Mouse (Mus musculus) ovary, postnatal 10 days (tissue): Measurements from ENCODE around the gene Cpne9.
A peak's percentile ranks its signal among the peaks of the same experiment; 100 is the strongest.
"Not testable (repeated sequence)": the region's sequence is repeated elsewhere in the genome, so short reads cannot be mapped to it uniquely, and the experiment has no call there.

Experiments used
- DNase-seq: peaks from one replicate; pipeline ENCODE4 v3.0.0; 2022; ENCODE audit warnings: low spot score

Gene Cpne9

GRCm38 (mm10) chr6:113290346-113290745 lies 8.2 kb downstream of the Cpne9 start:
- no peak for DNase-seq

- no peak for DNase-seq
Observed at GRCm38 (mm10) chr6:113292938-113293337, 10.8 kb downstream of the Cpne9 start.

DNA sequence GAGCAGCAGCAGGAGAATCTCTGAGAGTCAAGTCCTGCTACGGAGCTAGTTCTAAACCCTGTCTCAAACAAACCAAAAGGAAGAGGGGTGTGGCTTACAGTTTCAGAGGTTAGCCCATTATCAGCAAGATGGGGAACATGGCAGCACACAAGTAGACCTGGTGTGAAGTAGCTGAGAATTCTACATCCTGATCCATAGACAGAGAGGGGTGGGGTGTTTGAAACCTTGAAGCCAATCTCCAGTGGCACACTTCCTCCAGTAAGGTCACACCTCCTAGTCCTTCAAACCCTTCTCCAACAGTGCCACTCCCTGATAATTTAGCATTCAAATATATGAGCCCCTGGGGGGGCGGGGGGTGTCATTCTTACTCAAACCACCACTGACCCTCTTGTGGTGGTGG lies 13.9 kb downstream of the Cpne9 start:
- DNase-seq = no peak

GRCm38 (mm10) chr6:113296639-113297038 lies 14.5 kb downstream of the Cpne9 start:
- DNase-seq = no peak

DNA sequence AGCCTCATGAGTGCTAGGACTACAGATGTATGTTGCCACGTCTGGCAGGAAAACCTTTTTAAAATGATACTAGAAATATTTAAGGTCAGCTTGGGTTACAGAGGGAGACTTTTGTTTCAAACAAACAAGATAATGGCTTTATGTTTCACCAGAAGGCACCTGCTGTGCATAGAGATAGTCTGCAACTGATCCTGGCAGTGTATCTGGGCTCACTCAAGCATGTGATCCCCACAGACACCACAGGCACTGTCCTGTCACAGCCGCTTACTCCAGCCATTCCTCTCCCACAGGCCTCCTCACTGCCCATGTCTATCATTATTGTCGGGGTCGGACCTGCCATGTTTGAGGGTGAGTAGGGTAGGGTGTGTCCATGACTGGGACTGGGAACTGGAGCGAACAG lies 19.2 kb downstream of the Cpne9 start:
- no peak for DNase-seq

GRCm38 (mm10) chr6:113302258-113302657 lies 20.2 kb downstream of the Cpne9 start:
- DNase-seq = no peak

GRCm38 (mm10) chr6:113306322-113306985 lies 24.3 kb downstream of the Cpne9 start:
- DNase-seq = peak; percentile 93

- DNase-seq = no peak
Observed at GRCm38 (mm10) chr6:113306986-113307349, 24.9 kb downstream of the Cpne9 start, which contains the start of gene Brpf1. TSS of gene Brpf1 (plus strand) at chr6:113307137.

DNA sequence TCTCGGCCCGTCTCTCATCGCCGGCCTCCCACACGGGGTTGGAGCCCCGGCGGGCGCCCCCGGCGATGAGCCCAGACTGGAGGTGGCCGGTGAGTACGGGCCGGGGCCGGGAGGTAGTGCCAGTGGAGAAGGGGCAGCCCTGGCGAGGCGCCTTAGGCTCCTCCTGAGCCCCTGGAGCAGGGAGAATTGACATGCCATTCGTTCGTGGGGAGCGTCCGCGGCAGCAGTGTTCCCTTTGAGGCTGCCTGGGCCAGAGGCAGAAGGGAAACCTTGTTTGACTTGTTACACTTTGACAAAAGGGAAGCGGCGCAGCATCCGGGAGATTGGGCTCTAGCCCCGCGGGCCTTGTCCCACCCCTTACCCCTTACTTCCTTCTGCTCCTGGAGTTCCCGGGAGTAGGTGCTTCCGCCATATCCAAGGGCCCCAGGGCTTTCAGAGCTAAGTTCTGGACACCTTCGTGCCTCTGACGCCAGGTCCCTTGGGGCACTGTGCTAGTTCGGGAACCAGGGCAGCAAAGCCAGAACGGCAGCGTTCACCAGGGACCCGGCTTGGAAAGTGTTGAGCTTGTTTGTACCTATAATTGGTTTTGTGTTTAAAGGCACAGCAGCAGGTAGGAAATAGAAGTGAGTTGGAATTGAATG lies 25.5 kb downstream of the Cpne9 start:
- peak; percentile 20 for DNase-seq

DNA sequence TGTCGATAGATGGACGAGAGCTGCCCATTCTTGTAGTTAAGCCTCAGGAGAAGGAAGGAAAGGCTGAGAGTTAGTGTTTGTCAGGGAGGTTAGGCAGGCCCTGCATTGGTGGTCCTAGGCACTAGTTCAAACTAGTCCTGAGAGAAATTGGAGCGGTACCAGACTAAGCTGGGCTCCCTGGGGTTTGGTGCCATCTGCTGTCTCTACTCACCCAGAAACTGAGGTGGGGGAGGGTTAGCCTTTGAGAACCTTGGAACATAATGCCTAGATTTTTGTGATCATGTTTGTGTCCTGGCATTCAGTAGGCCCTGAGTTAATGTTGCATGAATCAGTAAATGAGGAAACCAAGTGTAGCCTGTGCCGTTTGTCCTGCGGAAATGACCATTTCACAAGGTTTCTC lies 26.0 kb downstream of the Cpne9 start:
- DNase-seq = no peak

DNA sequence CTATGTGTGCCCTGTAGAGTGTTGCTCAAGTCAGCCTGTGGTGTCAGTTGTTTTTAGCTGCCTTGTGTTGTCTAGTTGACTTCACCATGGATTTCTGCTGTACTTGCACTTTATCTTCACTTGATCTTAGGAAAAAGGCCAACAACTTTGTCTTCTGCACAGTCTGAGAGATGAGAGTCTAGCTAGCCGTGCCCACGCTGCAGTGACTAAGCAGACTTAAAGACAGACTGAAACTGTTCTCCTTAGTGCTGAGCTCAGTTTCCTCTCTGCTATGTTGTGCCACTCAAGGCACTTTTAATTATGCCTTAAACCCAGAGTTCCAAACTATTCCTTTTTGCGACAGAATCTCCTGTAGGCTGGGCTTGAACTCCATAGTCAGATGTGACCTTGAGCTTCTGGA lies 33.9 kb downstream of the Cpne9 start:
- no peak for DNase-seq

GRCm38 (mm10) chr6:113326533-113327315 lies 44.6 kb downstream of the Cpne9 start, which contains the start of gene Ogg1:
TSS of gene Ogg1 (plus strand) at chr6:113326972.
- peak; percentile 81 for DNase-seq

DNA sequence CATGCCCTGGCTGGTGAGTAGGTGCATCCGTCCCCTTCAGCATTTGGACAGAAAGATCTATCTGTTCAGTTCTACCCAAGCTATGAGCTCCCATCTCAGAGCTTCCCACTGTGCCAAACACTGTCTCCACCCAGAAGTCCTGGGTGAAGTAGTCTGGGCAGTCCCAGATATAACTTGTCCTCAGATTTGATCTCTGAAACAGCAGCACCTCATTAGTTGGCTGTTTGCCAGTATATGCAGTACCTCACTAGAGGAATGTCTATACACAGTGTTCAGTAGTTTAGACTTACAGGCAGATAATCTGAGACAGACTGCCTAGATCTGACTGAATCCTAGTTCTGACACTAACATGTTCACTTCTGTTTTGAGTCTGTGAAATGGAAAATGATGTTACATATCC lies 47.3 kb downstream of the Cpne9 start:
- DNase-seq = no peak

- no peak for DNase-seq
Observed at GRCm38 (mm10) chr6:113330547-113330946, 48.4 kb downstream of the Cpne9 start.

GRCm38 (mm10) chr6:113331721-113332120 lies 49.6 kb downstream of the Cpne9 start:
- DNase-seq = no peak

- DNase-seq = not testable (repeated sequence)
Observed at GRCm38 (mm10) chr6:113332734-113333133, 50.6 kb downstream of the Cpne9 start.

DNA sequence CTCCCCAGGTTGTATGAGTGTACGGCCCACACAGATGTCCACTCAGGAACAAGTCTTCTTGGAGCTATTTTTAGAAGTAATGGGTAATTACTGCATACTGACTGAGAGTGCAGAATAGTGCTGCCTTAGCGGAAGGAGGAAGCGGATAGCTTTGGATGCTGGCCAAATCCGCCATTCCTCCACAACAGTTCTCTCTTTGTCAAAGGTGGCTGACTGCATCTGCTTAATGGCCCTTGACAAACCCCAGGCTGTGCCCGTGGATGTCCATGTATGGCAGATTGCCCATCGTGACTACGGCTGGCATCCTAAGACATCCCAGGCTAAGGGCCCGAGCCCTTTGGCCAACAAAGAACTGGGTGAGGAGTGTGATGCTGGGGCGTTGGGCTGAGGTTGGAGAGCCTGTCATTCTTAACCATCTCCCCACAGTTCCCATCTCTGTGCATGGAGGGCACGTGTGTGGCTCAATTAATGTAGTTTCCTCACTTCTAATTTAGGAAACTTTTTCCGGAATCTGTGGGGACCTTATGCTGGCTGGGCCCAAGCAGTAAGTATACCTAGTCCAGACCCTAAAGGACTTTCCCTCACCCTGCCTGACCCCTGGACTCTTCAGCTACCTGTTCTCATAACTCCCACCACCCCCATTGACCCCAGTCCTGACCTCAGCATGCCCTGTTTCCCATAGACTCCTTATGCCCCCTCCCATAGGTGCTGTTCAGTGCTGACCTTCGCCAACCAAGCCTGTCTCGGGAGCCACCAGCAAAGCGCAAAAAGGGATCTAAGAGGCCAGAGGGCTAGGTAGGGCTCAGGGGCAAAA lies 51.2 kb downstream of the Cpne9 start:
- DNase-seq = no peak

DNA sequence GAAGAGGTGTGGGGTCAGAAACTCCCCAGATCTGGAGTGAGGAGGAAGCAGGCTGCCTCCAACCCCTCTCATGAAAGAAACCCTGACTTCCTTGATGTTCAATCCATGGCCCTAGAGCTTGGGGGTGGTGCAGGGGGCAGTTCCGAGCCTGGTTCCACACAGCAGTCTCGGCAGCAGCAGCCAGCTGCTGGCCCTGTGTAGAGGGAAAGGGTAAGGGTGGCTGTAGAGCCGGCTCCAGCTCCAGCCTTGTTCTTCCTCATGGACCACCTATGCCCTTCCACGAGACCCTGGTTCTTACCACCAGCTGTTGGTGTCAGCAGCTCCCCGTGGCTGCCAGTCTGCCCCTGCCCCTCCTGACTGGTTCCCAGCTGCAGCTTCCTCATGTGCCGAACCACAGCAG lies 52.1 kb downstream of the Cpne9 start:
- no peak for DNase-seq

DNA sequence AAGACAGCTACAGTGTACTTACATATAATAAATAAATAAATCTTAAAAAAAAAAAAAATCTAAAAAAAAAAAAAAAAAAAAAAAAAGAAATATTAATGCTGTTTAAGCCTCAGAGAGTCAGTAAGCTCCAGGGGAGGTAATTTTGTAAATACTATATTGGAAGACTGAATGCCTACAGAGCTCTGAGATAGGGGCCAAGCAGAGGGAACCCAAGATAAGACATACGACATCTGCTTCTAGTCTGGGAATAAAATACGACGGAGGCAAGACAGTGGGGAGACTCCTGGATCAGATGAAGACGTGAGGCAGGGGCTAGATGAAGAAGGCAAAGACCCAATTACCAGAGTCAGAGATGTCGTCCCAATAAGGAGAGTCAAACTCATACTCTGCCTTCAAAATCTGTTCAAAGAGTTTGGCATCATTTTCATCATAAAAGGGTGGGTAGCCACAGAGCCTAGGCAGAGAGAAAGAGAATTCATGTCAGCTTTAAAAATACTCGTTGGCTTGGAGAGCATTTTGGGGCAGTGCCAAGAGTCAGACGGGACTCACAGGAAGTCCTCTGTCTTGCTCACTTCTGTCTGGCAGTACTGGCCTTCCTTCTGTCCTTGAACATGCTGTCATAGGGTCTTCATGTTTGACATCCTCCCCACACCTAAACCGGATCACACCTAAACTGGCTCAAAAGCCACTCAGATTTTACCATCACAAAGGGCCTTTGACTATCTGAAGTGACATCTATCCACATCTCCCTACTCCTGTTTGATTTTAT lies 54.9 kb downstream of the Cpne9 start:
- no peak for DNase-seq

- no peak for DNase-seq
Observed at GRCm38 (mm10) chr6:113341574-113341973, 59.5 kb downstream of the Cpne9 start.

DNA sequence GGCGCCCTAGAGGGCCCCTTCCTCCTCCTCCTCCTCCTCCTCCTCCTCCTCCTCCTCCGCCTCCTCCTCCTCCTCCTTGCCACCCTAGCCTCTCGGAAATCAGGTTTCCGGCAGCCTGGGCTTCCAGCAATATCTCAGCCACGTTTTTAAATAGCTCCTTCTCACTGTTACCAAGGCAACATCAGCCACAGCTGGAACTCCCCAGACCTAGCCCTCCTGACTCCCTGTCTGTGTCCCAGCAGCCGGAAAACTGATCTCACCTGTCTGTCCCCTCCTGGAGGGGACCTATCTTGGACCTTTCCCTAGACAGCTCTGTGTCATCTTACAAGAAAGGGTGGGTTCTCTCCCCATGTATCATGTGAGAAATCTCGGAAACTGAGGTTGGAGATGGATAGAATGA lies 60.2 kb downstream of the Cpne9 start:
- no peak for DNase-seq
